Comparison of ENCODE assay signal across 31 mouse cellular contexts in genomic region chr7:6204200-6204599, GRCm38 (mm10). TPM values are rescaled to one million over a fixed set of nuclear protein-coding genes. Genes with fewer than 3 reads are reported as not detected.
DNase-seq lines count a peak whose midpoint lies in the region; TF ChIP-seq lines count a peak whose summit lies in the region.
"Had no signal": no experiment of that assay in that cellular context is flagged by ENCODE, and none has a peak within 500 bp of the region (broad histone marks: within the 10 kb centered on the region; RNA-seq: fewer than 3 reads in every experiment).

No protein-coding gene starts in this region.

- no peak overlapping the region for H3K4me3 ChIP-seq in heart, adult 2 months
- H3K4me3 ChIP-seq: embryonic facial prominence, embryonic 13.5 days; embryonic facial prominence, embryonic 15.5 days; erythroblast, embryonic 14.5 days; forebrain, embryonic 10.5 days; forebrain, embryonic 12.5 days had no signal

- H3K27ac ChIP-seq in heart, adult 2 months, result no peak overlapping the region
- H3K27ac ChIP-seq: embryonic facial prominence, embryonic 13.5 days; embryonic facial prominence, embryonic 15.5 days; forebrain, embryonic 10.5 days; forebrain, embryonic 12.5 days had no signal

- TF ChIP-seq POLR2A in heart, adult 2 months (IDR thresholded peaks at IDR 0.05; ENCODE audit: insufficient read depth, low read depth, low read length), result no peak

- no peaks in the 10 kb centered on the region for H3K4me1 ChIP-seq in heart, adult 2 months (ENCODE audit: control insufficient read depth, insufficient read depth, low read length)
- H3K4me1 ChIP-seq: embryonic facial prominence, embryonic 13.5 days; embryonic facial prominence, embryonic 15.5 days; forebrain, embryonic 10.5 days; forebrain, embryonic 12.5 days had no signal

- no peaks in the 10 kb centered on the region for H3K36me3 ChIP-seq in heart, adult 2 months (ENCODE audit: control insufficient read depth, insufficient read depth, low read length)
- H3K36me3 ChIP-seq: embryonic facial prominence, embryonic 13.5 days; embryonic facial prominence, embryonic 15.5 days; forebrain, embryonic 10.5 days; forebrain, embryonic 12.5 days had no signal

- no peak overlapping the region for H3K9ac ChIP-seq in heart, adult 2 months (ENCODE audit: low read depth, low read length)
- H3K9ac ChIP-seq: embryonic facial prominence, embryonic 13.5 days; embryonic facial prominence, embryonic 15.5 days; forebrain, embryonic 12.5 days had no signal

- no peaks in the 10 kb centered on the region for H3K79me2 ChIP-seq in heart, adult 2 months (replicated peaks; ENCODE audit: control insufficient read depth, insufficient read depth, low read length)

- peak; percentile 70 for DNase-seq in heart, adult 11 months
- no peak for DNase-seq in heart, adult 2 months
- DNase-seq in testis, postnatal 14 days (ENCODE audit: low spot score), result peak; percentile 16
- no peak for DNase-seq in testis, postnatal 10 days (ENCODE audit: low spot score)
- peak; percentile 85 for DNase-seq in ZHBTc4 (ENCODE audit: low read depth, low spot score)
- no peak for DNase-seq in adrenal gland, adult (ENCODE audit: inconsistent age in 2 of 2, low spot score in 1 of 2)
- DNase-seq: adrenal gland, adult 8-10 months; adrenal gland, postnatal 14 days; adrenal gland, postnatal 36 days; B cell, adult 2 months; cerebellum, adult 11-12 months; cerebellum, adult 2 months; cerebellum, adult 9-10 months; cerebellum, postnatal 14 days; cerebellum, postnatal 36 days; embryo, embryonic 11 days had no signal

- intact Hi-C loops in heart, adult 2 months (cut with DNase I), result no loop called here

- 68% methylated on average over 3 of the region's 3 CpGs for WGBS in heart, adult 2 months

- no peak for TF ChIP-seq CTCF in heart, adult 2 months (IDR thresholded peaks at IDR 0.05)

- no peaks in the 10 kb centered on the region for H3K27me3 ChIP-seq in heart, adult 2 months (ENCODE audit: control insufficient read depth, insufficient read depth, low read length)
- H3K27me3 ChIP-seq: embryonic facial prominence, embryonic 13.5 days; embryonic facial prominence, embryonic 15.5 days; forebrain, embryonic 12.5 days had no signal

- TF ChIP-seq EP300 in heart, adult 2 months (IDR thresholded peaks at IDR 0.05; ENCODE audit: insufficient read depth, low read depth, low read length), result no peak

RNA-seq across cellular contexts. Expression of gene Galp, which starts 7.3 kb away (rescaled TPM):
- total RNA-seq in heart, adult 2 months (2021), result not detected
- polyA plus RNA-seq in heart, adult 2 months (2012; rRNA removed), result not detected in 2 replicates
- total RNA-seq: adrenal gland, adult 18-20 months; adrenal gland, adult 8-10 months; adrenal gland, postnatal 14 days; adrenal gland, postnatal 36 days; CH12.LX; common myeloid progenitor, adult 5-6 weeks; ES-E14; MEL had no signal
- polyA plus RNA-seq: CD4-positive, CD25-positive, alpha-beta regulatory T cell, adult 4 months; cerebellum, adult 2 months; embryonic facial prominence, embryonic 11.5 days; embryonic facial prominence, embryonic 13.5 days; embryonic facial prominence, embryonic 15.5 days; erythroblast, embryonic 14.5 days; forebrain, embryonic 10.5 days; forebrain, embryonic 12.5 days; forebrain, embryonic 14.5 days; forebrain, embryonic 16.5 days; frontal cortex, adult 2 months had no signal

RNA-seq across cellular contexts. Expression of gene Zscan5b, which starts 17.9 kb away (rescaled TPM):
- total RNA-seq in heart, adult 2 months (2021), result not detected
- polyA plus RNA-seq in heart, adult 2 months (2012; rRNA removed), result not detected in 2 replicates
- total RNA-seq: adrenal gland, adult 18-20 months; adrenal gland, adult 8-10 months; adrenal gland, postnatal 14 days; adrenal gland, postnatal 36 days; CH12.LX; common myeloid progenitor, adult 5-6 weeks; MEL had no signal
- polyA plus RNA-seq: CD4-positive, CD25-positive, alpha-beta regulatory T cell, adult 4 months; cerebellum, adult 2 months; embryonic facial prominence, embryonic 11.5 days; embryonic facial prominence, embryonic 13.5 days; embryonic facial prominence, embryonic 15.5 days; erythroblast, embryonic 14.5 days; forebrain, embryonic 10.5 days; forebrain, embryonic 12.5 days; forebrain, embryonic 14.5 days; forebrain, embryonic 16.5 days; frontal cortex, adult 2 months had no signal

RNA-seq across cellular contexts. Expression of gene Zfp444, which starts 32.2 kb away (rescaled TPM):
- 10 to 100 TPM; 11.0 to 12.7 TPM for total RNA-seq in heart, adult 2 months (2021)
- 8.1 and 10.9 TPM in 2 replicates for polyA plus RNA-seq in heart, adult 2 months (2012; rRNA removed)

RNA-seq across cellular contexts. Expression of gene Epp13, which starts 48.3 kb away (rescaled TPM):
- not detected for total RNA-seq in heart, adult 2 months (2021)
- polyA plus RNA-seq in heart, adult 2 months (2012; rRNA removed), result not detected in 2 replicates
- total RNA-seq: adrenal gland, adult 18-20 months; adrenal gland, adult 8-10 months; adrenal gland, postnatal 14 days; adrenal gland, postnatal 36 days; CH12.LX; common myeloid progenitor, adult 5-6 weeks; MEL had no signal
- polyA plus RNA-seq: CD4-positive, CD25-positive, alpha-beta regulatory T cell, adult 4 months; cerebellum, adult 2 months; embryonic facial prominence, embryonic 11.5 days; embryonic facial prominence, embryonic 13.5 days; embryonic facial prominence, embryonic 15.5 days; erythroblast, embryonic 14.5 days; forebrain, embryonic 10.5 days; forebrain, embryonic 12.5 days; forebrain, embryonic 14.5 days; forebrain, embryonic 16.5 days; frontal cortex, adult 2 months had no signal

RNA-seq across cellular contexts. Expression of gene Zfp787, which starts 48.4 kb away (rescaled TPM):
- total RNA-seq in heart, adult 2 months (2021), result 10 to 100 TPM; 28.4 to 35.2 TPM
- polyA plus RNA-seq in heart, adult 2 months (2012; rRNA removed), result 29.6 and 32.5 TPM in 2 replicates

Comparison
In these comparisons a context has a peak if more than half of its experiments do, and no peak if none do; other contexts are left out.
1. DNase-seq: peak in heart, adult 11 months (single experiment), testis, postnatal 14 days (single experiment) and ZHBTc4 (single experiment); none in heart, adult 2 months (0 of 2), testis, postnatal 10 days (single experiment) and adrenal gland, adult (0 of 2).